Mouse (Mus musculus): ENCODE data around the gene Zfhx3. TPM values are rescaled to one million over a fixed set of nuclear protein-coding genes. Genes with fewer than 3 reads are reported as not detected.

The Zfhx3 gene
- polyA plus RNA-seq, 1 experiment from 2014 or later = 19.8 TPM

DNA sequence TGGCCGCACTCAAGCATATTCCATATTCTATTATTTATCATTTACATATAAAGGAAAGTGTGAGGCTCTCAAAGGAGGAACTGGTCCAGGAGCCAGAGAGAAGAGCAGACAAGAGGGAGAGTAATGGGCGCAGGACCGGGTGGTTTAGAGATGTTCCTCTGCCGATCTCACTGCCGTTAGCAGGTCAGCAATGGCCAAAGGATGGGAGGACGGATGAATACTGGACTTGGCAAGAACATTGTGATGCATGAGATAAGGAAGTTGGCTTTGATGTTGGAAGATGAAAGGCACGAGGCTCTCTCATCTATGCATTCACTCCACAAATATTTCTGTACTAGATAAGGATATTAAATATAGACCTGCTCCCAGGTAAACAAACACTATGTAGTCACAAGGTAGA, 648.6 kb downstream of the Zfhx3 start:
- no peak for TF ChIP-seq CTCF (IDR thresholded peaks at IDR 0.05; ENCODE audit: low read depth)
- WGBS = 56% methylated on average over 7 of the region's 7 CpGs

DNA sequence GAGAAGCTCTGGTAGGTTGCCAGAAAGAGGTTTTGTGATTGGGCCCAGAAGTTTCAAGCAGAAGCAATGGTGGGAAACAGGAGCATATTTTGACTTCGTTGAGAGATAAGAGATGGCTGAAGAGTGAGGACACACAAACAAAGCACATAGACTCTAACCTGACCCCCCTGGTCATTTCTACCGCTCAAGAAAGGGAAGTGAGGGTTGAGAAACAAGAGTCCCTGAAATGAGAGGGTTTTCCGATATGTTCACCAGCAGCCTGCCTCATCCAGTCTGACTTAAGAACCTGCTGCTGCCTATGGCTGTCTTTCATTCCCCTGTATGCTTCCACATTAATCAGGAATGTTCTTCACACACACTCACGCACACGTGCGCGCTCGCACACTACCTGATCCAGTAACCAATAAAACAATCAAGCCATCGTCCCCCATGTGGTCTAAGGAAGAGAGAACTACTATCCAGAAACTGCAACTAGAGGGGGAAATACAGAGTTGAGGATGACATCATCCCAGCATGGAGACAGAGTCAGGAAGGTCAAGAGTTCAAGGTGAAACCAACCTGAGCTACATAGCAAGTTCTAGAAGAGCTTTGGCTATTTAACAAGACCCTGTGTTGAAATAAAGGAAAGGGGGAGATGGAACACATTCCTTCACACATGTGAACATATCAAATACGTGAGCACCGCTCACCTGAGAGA, 649.7 kb downstream of the Zfhx3 start:
- Histone ChIP-seq H3K4me1 (ENCODE audit: insufficient read depth) (peaks cover 32% of the 10 kb centered on the region), H3K4me2 (no peak overlapping the region), H3K36me3 (ENCODE audit: insufficient read depth) (no peaks in the 10 kb centered on the region), H3K27me3 (ENCODE audit: insufficient read depth, low read length) (no peaks in the 10 kb centered on the region), H3K9ac (no peak overlapping the region), H3K27ac (ENCODE audit: low read depth) (no peak overlapping the region; the same call in 1 of the 2 replicates), H3K9me3 (ENCODE audit: low read depth, low read length) (no peaks in the 10 kb centered on the region), H3K4me3 (ENCODE audit: low read depth, low read length) (no peak overlapping the region)
- no peak for DNase-seq
- no peak for TF ChIP-seq CTCF (IDR thresholded peaks at IDR 0.05; ENCODE audit: low read depth)
- WGBS = 84% methylated on average over 11 of the region's 11 CpGs
- no peak for ATAC-seq (ENCODE audit: insufficient read depth)

More for the DNA sequence above, 648.6 kb downstream of the Zfhx3 start:
- H3K27ac ChIP-seq (ENCODE audit: low read depth) = no peak overlapping the region
- peaks cover 32% of the 10 kb centered on the region for H3K4me1 ChIP-seq (ENCODE audit: insufficient read depth)
- ATAC-seq (ENCODE audit: insufficient read depth) (no peak), DNase-seq (no peak)
- no peaks in the 10 kb centered on the region for H3K9me3 ChIP-seq (ENCODE audit: low read depth, low read length)
- no peak overlapping the region for H3K4me3 ChIP-seq (ENCODE audit: low read depth, low read length)
- no peaks in the 10 kb centered on the region for H3K27me3 ChIP-seq (ENCODE audit: insufficient read depth, low read length)
- H3K4me2 ChIP-seq = no peak overlapping the region
- no peak overlapping the region for H3K9ac ChIP-seq
- H3K36me3 ChIP-seq (ENCODE audit: insufficient read depth) = no peaks in the 10 kb centered on the region

DNA sequence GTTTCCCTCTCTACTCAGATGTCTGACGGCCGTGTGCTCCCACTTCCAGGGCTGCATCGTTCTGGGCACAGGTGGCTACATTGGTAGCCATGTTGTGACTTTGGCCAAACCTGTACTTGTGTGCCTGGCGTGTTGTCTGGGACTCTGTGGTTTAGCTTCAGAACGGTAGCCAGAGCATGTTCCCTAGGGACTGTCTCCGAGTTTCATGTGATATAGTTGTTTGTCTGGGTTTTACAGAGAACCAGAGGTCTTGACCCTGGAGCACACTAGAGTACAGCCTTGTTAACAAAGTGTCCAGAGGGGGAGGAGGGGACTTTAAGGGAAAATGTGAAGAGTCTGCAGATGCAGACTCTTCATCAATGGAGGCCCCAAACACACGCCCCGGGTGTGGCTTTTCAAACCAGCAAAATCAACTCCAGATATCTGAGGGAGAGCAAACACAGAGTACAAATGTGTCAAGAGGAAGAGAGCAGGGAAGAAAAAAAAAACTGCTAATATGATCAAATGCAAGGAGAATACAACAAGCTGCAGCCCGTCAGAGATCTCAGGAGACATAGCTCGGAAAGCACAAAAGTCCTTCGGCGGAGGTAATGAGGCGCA, 650.6 kb downstream of the Zfhx3 start:
- TF ChIP-seq CTCF (IDR thresholded peaks at IDR 0.05; ENCODE audit: low read depth) = no peak
- ATAC-seq (ENCODE audit: insufficient read depth) (no peak), DNase-seq (no peak)
- 60% methylated on average over 13 of the region's 13 CpGs for WGBS
- Histone ChIP-seq H3K4me1 (ENCODE audit: insufficient read depth) (peaks cover 32% of the 10 kb centered on the region), H3K27ac (ENCODE audit: low read depth) (peak overlapping the region; percentile 94), H3K9me3 (ENCODE audit: low read depth, low read length) (no peaks in the 10 kb centered on the region), H3K36me3 (ENCODE audit: insufficient read depth) (no peaks in the 10 kb centered on the region), H3K9ac (no peak overlapping the region), H3K4me3 (ENCODE audit: low read depth, low read length) (no peak overlapping the region), H3K27me3 (ENCODE audit: insufficient read depth, low read length) (no peaks in the 10 kb centered on the region), H3K4me2 (no peak overlapping the region)

DNA sequence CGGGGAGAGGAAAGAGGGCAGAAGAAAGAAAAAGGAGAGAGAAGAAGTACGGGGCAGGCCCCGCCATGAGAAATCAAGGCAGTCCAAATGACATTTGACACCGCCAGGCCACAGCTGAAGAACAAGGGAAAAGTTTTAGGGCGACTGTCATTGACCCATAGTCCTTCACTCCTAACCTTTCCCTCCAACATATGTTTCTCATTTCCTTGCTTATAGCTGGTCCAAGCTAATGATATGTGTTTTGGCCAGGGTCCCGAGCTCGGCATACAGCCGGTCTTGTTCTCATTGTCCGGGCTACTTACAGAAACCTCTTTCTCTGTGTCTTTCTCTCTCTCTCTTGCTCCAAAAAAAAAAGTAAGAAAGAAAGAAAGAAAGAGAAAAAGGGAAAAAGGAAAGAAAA, 651.4 kb downstream of the Zfhx3 start:
- 26% methylated on average over 9 of the region's 9 CpGs for WGBS
- Histone ChIP-seq H3K36me3 (ENCODE audit: insufficient read depth) (no peaks in the 10 kb centered on the region), H3K9me3 (ENCODE audit: low read depth, low read length) (no peaks in the 10 kb centered on the region), H3K4me1 (ENCODE audit: insufficient read depth) (peaks cover 32% of the 10 kb centered on the region), H3K27ac (ENCODE audit: low read depth) (peak overlapping the region; percentile 94), H3K4me3 (ENCODE audit: low read depth, low read length) (no peak overlapping the region), H3K4me2 (0 out of 2 replicates have a peak overlapping the region, but pooled peaks have one; percentile 12), H3K9ac (no peak overlapping the region), H3K27me3 (ENCODE audit: insufficient read depth, low read length) (no peaks in the 10 kb centered on the region)
- no peak for TF ChIP-seq CTCF (IDR thresholded peaks at IDR 0.05; ENCODE audit: low read depth)
- ATAC-seq (ENCODE audit: insufficient read depth) (peak; percentile 76), DNase-seq (peak; percentile 90)

DNA sequence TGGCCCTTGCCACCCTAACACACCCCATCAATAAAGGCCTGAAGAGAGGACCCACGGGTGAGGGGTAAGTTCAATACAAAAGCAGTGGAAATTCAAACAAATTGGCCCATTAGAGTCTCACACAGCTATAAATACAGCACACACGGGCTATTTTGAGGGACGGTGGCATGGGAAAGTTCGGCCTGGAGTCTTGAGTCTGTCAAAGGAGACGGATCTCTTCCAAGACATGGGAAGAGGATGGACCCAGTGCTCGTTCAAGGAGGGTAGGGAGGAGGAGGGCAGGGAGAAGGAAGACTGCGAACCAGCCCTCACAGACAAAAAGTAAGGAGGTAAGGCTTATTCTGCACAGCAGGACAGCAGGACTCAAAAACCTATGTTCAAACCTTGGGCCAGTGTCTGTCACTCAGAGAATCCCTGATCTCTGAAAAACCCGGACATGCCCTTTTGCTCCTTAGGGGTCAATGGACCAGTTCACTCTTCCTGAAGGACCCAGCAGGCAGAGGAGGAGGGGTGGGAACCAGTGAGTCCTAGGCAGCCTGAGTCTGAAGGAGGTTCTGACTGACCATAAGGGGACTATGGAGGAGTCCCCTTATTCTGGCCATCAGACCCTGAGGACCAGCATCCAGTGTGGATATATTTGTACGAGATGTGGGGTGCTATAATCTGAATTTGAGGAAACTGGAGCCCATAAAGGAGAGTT, 652.1 kb downstream of the Zfhx3 start:
- WGBS = 40% methylated on average over 9 of the region's 9 CpGs
- Histone ChIP-seq H3K36me3 (ENCODE audit: insufficient read depth) (no peaks in the 10 kb centered on the region), H3K9me3 (ENCODE audit: low read depth, low read length) (no peaks in the 10 kb centered on the region), H3K4me1 (ENCODE audit: insufficient read depth) (peaks cover 36% of the 10 kb centered on the region), H3K27me3 (ENCODE audit: insufficient read depth, low read length) (no peaks in the 10 kb centered on the region), H3K9ac (no peak overlapping the region), H3K4me2 (peak overlapping the region; percentile 12; the same call in 1 of the 2 replicates), H3K4me3 (ENCODE audit: low read depth, low read length) (no peak overlapping the region), H3K27ac (ENCODE audit: low read depth) (peak overlapping the region; percentile 94)
- TF ChIP-seq CTCF (IDR thresholded peaks at IDR 0.05; ENCODE audit: low read depth) = no peak
- ATAC-seq (ENCODE audit: insufficient read depth) = peak; percentile 25; the same call in 1 of the 2 replicates
- DNase-seq = peak; percentile 53

DNA sequence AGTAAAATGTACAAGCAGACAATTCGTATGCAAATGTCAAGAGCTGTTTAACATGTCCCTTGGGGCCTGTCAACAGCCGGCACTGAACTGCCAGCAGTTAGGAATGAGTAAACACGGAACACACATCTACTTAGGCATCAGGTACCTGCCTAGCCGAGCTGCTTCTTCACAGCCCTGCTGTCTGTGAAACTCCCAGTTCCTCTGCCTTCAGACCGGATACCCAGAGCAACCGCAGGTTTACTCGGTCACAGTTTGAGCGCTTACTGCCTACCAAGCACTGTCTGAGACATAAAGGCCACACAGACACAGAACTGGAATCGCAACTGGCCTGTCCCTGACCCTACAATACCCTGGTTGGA, 652.6 kb downstream of the Zfhx3 start:
- Histone ChIP-seq H3K4me3 (ENCODE audit: low read depth, low read length) (no peak overlapping the region), H3K27me3 (ENCODE audit: insufficient read depth, low read length) (no peaks in the 10 kb centered on the region), H3K9ac (no peak overlapping the region), H3K4me2 (no peak overlapping the region), H3K4me1 (ENCODE audit: insufficient read depth) (peaks cover 38% of the 10 kb centered on the region), H3K27ac (ENCODE audit: low read depth) (peak overlapping the region; percentile 94), H3K9me3 (ENCODE audit: low read depth, low read length) (no peaks in the 10 kb centered on the region), H3K36me3 (ENCODE audit: insufficient read depth) (no peaks in the 10 kb centered on the region)
- no peak for TF ChIP-seq CTCF (IDR thresholded peaks at IDR 0.05; ENCODE audit: low read depth)
- ATAC-seq (ENCODE audit: insufficient read depth) = no peak
- DNase-seq = no peak
- 63% methylated on average over 9 of the region's 9 CpGs for WGBS

Measured in lung, embryonic 14.5 days (tissue).